Mouse (Mus musculus) forebrain, embryonic 12.5 days (tissue): ENCODE data around the gene Galnt10. TPM values are rescaled to one million over a fixed set of nuclear protein-coding genes. Genes with fewer than 3 reads are reported as not detected.
A peak's percentile ranks its signal among the peaks of the same experiment; 100 is the strongest.

Source experiments
- ATAC-seq: fragments of 200-750 bp; cut with Nextera tagmentation; 2 replicates; pipeline ENCODE4 v1.8.0; 2017; ENCODE audit warnings: moderate TSS enrichment; ENCODE audit not compliant: low FRiP score
- H3K27ac ChIP-seq: fragments of 300-500 bp; sonication (generic); 2 replicates; pipeline ENCODE4 v1.5.1; 2016; ENCODE audit warnings: mild to moderate bottlenecking
- H3K27me3 ChIP-seq: fragments of 300-500 bp; sonication (generic); 2 replicates; pipeline ENCODE4 v1.6.1; 2016; ENCODE audit warnings: mild to moderate bottlenecking
- H3K36me3 ChIP-seq: fragments of 300-500 bp; sonication (generic); replicated peaks from 2 replicates; pipeline ENCODE4 v1.6.1; 2016; ENCODE audit warnings: mild to moderate bottlenecking
- H3K4me1 ChIP-seq: fragments of 300-500 bp; sonication (generic); 2 replicates; pipeline ENCODE4 v1.6.1; 2016
- H3K4me2 ChIP-seq: fragments of 300-500 bp; sonication (generic); 2 replicates; pipeline ENCODE4 v1.6.1; 2016; ENCODE audit warnings: mild to moderate bottlenecking, moderate library complexity
- H3K4me3 ChIP-seq: fragments of 300-500 bp; sonication (generic); replicated peaks from 2 replicates; pipeline ENCODE4 v1.5.1; 2016; ENCODE audit warnings: mild to moderate bottlenecking
- H3K9ac ChIP-seq: fragments of 300-500 bp; sonication (generic); 2 replicates; pipeline ENCODE4 v1.6.1; 2016; ENCODE audit warnings: mild to moderate bottlenecking
- H3K9me3 ChIP-seq: fragments of 300-500 bp; sonication (generic); 2 replicates; pipeline ENCODE4 v1.6.1; 2016
- WGBS: fragments of 180-500 bp; shearing (Covaris S2); methylation state at CpG from one replicate; pipeline ENCODE4 v1.1.7; 2016; 5-methylcytosine and 5-hydroxymethylcytosine counted together
- polyA plus RNA-seq: library from polyadenylated mRNA; unstranded; fragments of >200 nt; fragmentation: Nextera tagmentation; extraction: Ambion mirVana; gene quantifications from 2 replicates; pipeline ENCODE4 v1.2.1, GENCODE M21; 2016

Galnt10 gene
- polyA plus RNA-seq, 1 experiment from 2014 or later: 16.8 TPM

GRCm38 (mm10) chr11:57644245-57645017, 811 bp upstream of the Galnt10 start:
- under 1% methylated on average over 30 of the region's 30 CpGs for WGBS
- peaks cover 34% of the 10 kb centered on the region for H3K4me1 ChIP-seq

GRCm38 (mm10) chr11:57645847-57646246, 605 bp downstream of the Galnt10 start:
- Histone ChIP-seq H3K9ac (peak overlapping the region; percentile 70), H3K9me3 (no peaks in the 10 kb centered on the region), H3K36me3 (no peaks in the 10 kb centered on the region), H3K4me3 (peak overlapping the region; percentile 73), H3K27me3 (peaks cover 11% of the 10 kb centered on the region), H3K4me2 (peak overlapping the region; percentile 98), H3K4me1 (peaks cover 42% of the 10 kb centered on the region), H3K27ac (no peak overlapping the region)
- 22% methylated on average over 8 of the region's 8 CpGs for WGBS
- ATAC-seq: no peak

More at GRCm38 (mm10) chr11:57644245-57645017, 811 bp upstream of the Galnt10 start:
- ATAC-seq: peak; percentile 47
- no peaks in the 10 kb centered on the region for H3K9me3 ChIP-seq
- peak overlapping the region; percentile 73 for H3K4me3 ChIP-seq
- peak overlapping the region; percentile 66; the same call in 1 of the 2 replicates for H3K27ac ChIP-seq
- peaks cover 11% of the 10 kb centered on the region for H3K27me3 ChIP-seq
- H3K36me3 ChIP-seq: no peaks in the 10 kb centered on the region
- H3K9ac ChIP-seq: peak overlapping the region; percentile 70
- H3K4me2 ChIP-seq: peak overlapping the region; percentile 98

DNA sequence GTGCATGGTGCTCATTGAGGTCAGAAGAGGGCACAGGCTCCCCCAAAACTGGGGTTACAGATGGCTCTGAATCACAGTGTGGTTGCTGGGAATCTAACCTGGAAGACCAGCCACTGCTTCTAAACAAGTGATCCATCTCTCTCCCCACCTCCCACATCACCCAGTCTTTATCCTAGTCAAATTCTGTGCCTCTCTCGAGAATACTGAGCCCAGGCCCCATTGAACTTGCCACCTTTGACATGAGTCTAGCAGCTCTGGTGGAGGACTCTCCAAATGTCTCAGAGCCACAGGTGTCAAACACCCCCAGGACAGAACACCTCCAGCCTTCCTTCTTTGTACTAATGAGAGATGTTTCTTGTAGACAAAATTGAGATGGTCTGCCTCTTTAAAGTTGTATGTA, 1.2 kb downstream of the Galnt10 start:
- Histone ChIP-seq H3K4me3 (no peak overlapping the region), H3K9me3 (no peaks in the 10 kb centered on the region), H3K4me2 (peak overlapping the region; percentile 98), H3K27ac (no peak overlapping the region), H3K9ac (no peak overlapping the region), H3K36me3 (no peaks in the 10 kb centered on the region), H3K27me3 (peaks cover 11% of the 10 kb centered on the region), H3K4me1 (peaks cover 48% of the 10 kb centered on the region)
- no peak for ATAC-seq
- WGBS: 39% methylated on average over 1 of the region's 1 CpGs

DNA sequence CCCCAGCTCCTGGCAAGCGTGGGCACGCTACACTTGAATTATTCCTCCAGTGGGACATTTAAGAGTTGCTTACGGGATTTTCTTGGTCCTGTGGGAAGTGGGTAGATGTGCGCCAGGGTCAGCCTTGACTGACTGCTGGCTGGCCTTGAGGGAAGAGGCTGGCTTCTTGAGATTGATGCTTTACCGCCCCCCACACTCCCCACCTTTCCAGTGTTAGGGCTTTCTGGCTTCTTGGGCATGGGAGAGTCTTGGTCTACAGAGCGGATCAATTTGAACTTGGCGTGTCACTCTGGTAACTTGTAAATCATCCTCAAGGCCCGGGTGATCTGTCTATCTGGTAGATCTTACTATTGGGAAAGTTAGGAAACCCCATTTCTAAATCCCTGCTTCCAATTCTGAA, 1.7 kb downstream of the Galnt10 start:
- 90% methylated on average over 8 of the region's 8 CpGs for WGBS
- peaks cover 11% of the 10 kb centered on the region for H3K27me3 ChIP-seq
- H3K36me3 ChIP-seq: no peaks in the 10 kb centered on the region
- no peak overlapping the region for H3K9ac ChIP-seq
- no peaks in the 10 kb centered on the region for H3K9me3 ChIP-seq
- peak overlapping the region; percentile 98; the same call in 1 of the 2 replicates for H3K4me2 ChIP-seq
- no peak overlapping the region for H3K4me3 ChIP-seq
- peaks cover 53% of the 10 kb centered on the region for H3K4me1 ChIP-seq
- no peak overlapping the region for H3K27ac ChIP-seq
- ATAC-seq: no peak

DNA sequence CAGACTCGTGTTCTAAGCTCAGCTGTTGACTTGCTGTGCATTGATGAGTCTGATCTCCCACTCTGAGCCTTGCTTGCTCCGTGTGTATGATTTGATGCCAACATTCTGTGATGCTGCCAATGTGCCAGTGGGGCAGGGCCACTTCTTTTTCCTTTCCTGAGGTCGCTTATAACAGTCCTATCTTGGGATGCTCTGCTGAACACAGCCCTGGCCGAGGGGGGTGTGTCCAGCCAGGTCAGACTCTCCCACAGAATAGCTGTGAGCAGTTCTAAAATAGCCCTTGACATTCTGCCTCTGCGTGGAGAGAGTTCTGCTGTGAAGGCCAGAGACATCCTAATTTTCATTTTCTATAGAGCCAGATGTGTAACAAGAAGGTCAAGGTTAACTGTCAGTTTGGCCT, 2.2 kb downstream of the Galnt10 start:
- peaks cover 14% of the 10 kb centered on the region for H3K27me3 ChIP-seq
- H3K4me3 ChIP-seq: no peak overlapping the region
- H3K27ac ChIP-seq: no peak overlapping the region

GRCm38 (mm10) chr11:57648196-57648800, 3.1 kb downstream of the Galnt10 start:
- H3K4me1 ChIP-seq: peaks cover 60% of the 10 kb centered on the region
- WGBS: 93% methylated on average over 11 of the region's 11 CpGs
- ATAC-seq: no peak

More for the DNA sequence above, 2.2 kb downstream of the Galnt10 start:
- 69% methylated on average over 5 of the region's 5 CpGs for WGBS
- no peak for ATAC-seq
- Histone ChIP-seq H3K4me2 (no peak overlapping the region), H3K9me3 (no peaks in the 10 kb centered on the region), H3K4me1 (peaks cover 58% of the 10 kb centered on the region), H3K9ac (no peak overlapping the region), H3K36me3 (no peaks in the 10 kb centered on the region)

GRCm38 (mm10) chr11:57649269-57649668, 4.0 kb downstream of the Galnt10 start:
- ATAC-seq: no peak
- H3K27ac ChIP-seq: no peak overlapping the region
- peaks cover 56% of the 10 kb centered on the region for H3K4me1 ChIP-seq
- peaks cover 18% of the 10 kb centered on the region for H3K27me3 ChIP-seq
- H3K36me3 ChIP-seq: no peaks in the 10 kb centered on the region
- no peak overlapping the region for H3K4me2 ChIP-seq
- no peaks in the 10 kb centered on the region for H3K9me3 ChIP-seq
- 84% methylated on average over 4 of the region's 4 CpGs for WGBS
- H3K4me3 ChIP-seq: no peak overlapping the region
- H3K9ac ChIP-seq: no peak overlapping the region

More at GRCm38 (mm10) chr11:57648196-57648800, 3.1 kb downstream of the Galnt10 start:
- peaks cover 14% of the 10 kb centered on the region for H3K27me3 ChIP-seq
- no peaks in the 10 kb centered on the region for H3K36me3 ChIP-seq
- H3K4me2 ChIP-seq: no peak overlapping the region
- no peak overlapping the region for H3K9ac ChIP-seq
- H3K27ac ChIP-seq: no peak overlapping the region
- H3K4me3 ChIP-seq: no peak overlapping the region
- H3K9me3 ChIP-seq: no peaks in the 10 kb centered on the region

DNA sequence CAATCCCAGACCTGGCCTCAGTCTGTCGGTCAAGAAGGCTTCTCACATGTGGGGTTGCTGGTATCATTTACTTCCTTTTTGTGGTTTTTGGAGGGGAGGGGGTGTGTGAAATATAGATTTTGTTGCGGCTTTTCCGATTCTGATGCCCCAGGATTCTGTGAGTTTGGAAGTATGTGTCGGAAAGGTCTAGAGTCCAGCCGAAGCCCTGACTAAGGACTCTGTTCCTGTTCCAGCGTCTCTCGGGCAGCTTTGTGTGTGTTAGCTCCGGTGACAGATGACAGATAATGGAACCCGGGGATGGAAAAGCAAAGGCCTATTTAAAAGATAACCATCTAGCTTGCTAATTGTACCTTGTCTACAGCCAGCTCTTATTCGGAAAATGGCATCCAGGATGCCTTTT, 4.4 kb downstream of the Galnt10 start:
- no peak overlapping the region for H3K27ac ChIP-seq
- H3K36me3 ChIP-seq: no peaks in the 10 kb centered on the region
- no peak for ATAC-seq
- WGBS: 78% methylated on average over 10 of the region's 10 CpGs
- no peak overlapping the region for H3K4me2 ChIP-seq
- no peak overlapping the region for H3K4me3 ChIP-seq
- H3K4me1 ChIP-seq: peaks cover 56% of the 10 kb centered on the region
- H3K9ac ChIP-seq: no peak overlapping the region
- peaks cover 18% of the 10 kb centered on the region for H3K27me3 ChIP-seq
- no peaks in the 10 kb centered on the region for H3K9me3 ChIP-seq

GRCm38 (mm10) chr11:57650867-57651266, 5.6 kb downstream of the Galnt10 start:
- Histone ChIP-seq H3K27ac (no peak overlapping the region), H3K36me3 (no peaks in the 10 kb centered on the region), H3K4me3 (no peak overlapping the region), H3K4me2 (no peak overlapping the region), H3K4me1 (peaks cover 60% of the 10 kb centered on the region), H3K27me3 (peaks cover 18% of the 10 kb centered on the region), H3K9ac (no peak overlapping the region), H3K9me3 (no peaks in the 10 kb centered on the region)
- no peak for ATAC-seq
- 93% methylated on average over 2 of the region's 2 CpGs for WGBS

GRCm38 (mm10) chr11:57651281-57651810, 6.1 kb downstream of the Galnt10 start:
- no peak overlapping the region for H3K4me2 ChIP-seq
- peaks cover 62% of the 10 kb centered on the region for H3K4me1 ChIP-seq
- peaks cover 16% of the 10 kb centered on the region for H3K27me3 ChIP-seq
- no peaks in the 10 kb centered on the region for H3K36me3 ChIP-seq
- 46% methylated on average over 15 of the region's 15 CpGs for WGBS
- no peak overlapping the region for H3K4me3 ChIP-seq
- no peak overlapping the region for H3K9ac ChIP-seq
- 0 out of 2 replicates have a peak overlapping the region, but pooled peaks have one; percentile 19 for H3K27ac ChIP-seq
- ATAC-seq: no peak
- H3K9me3 ChIP-seq: no peaks in the 10 kb centered on the region

DNA sequence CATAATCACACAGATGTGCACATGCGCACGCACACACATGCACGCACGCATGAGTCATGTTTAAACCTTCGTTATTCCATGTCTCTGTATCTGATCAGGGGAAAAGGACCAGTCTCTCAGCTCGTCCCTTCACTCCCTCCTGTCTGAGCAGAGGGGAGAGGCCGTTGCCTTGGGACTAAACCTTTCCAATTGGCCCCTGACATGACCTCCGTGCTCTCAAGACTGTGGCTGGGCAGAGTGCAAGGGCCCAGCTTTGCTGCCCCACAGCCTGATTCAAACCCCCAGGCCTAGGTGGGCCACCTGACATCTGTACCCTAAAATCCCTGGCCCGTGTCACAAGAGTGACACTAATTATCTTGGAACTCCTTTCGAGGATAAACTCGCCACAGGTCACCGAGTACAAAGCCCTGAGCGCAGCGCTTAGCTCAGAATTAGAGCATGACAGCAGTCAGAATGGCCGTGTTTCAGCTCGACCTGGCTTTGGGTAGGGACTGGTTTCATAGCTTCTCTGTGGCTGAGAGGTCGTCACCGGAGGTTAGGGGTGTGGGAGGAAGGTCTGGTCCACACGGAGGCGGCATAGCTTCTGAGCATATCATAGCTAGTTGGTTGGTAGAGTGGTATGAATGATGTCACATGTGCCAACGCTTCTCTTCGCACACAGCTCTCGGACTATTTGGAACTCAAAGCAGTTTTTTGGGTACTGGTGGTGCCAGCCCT, 7.1 kb downstream of the Galnt10 start:
- no peak overlapping the region for H3K9ac ChIP-seq
- H3K36me3 ChIP-seq: no peaks in the 10 kb centered on the region
- no peak for ATAC-seq
- peaks cover 10% of the 10 kb centered on the region; the same call in 1 of the 2 replicates for H3K27me3 ChIP-seq
- H3K4me1 ChIP-seq: peaks cover 62% of the 10 kb centered on the region
- no peak overlapping the region for H3K4me3 ChIP-seq
- H3K27ac ChIP-seq: no peak overlapping the region
- H3K9me3 ChIP-seq: no peaks in the 10 kb centered on the region
- no peak overlapping the region for H3K4me2 ChIP-seq
- 53% methylated on average over 23 of the region's 23 CpGs for whole genome bisulfite sequencing
